In genomic region chr1:94078835-94079440, GRCm38 (mm10) we compare ENCODE assay signal across 7 mouse cellular contexts. TPM values are rescaled to one million over a fixed set of nuclear protein-coding genes. Genes with fewer than 3 reads are reported as not detected.
DNase-seq lines count a peak whose midpoint lies in the region; ATAC-seq lines count a peak whose summit lies in the region.

No protein-coding gene starts in this region.

- intact Hi-C loops in left cerebral cortex, postnatal 4 days (cut with DNase I), result loop anchor here (10.0 kb wide), 2 partner anchors 94 to 244 kb away; no protein-coding TSS in a partner anchor

- no peak overlapping the region for H3K27ac ChIP-seq in midbrain, embryonic 14.5 days (replicated peaks; ENCODE audit: low read depth, low read length)

- no peak overlapping the region for H3K4me3 ChIP-seq in midbrain, embryonic 14.5 days (replicated peaks; ENCODE audit: low read depth, low read length)

- no peaks in the 10 kb centered on the region for H3K9me3 ChIP-seq in midbrain, embryonic 14.5 days (ENCODE audit: control insufficient read depth, low read length)

- peak; percentile 90 for DNase-seq in adipocyte (ENCODE audit: low spot score)
- DNase-seq in embryo, embryonic 10 days (ENCODE audit: low spot score), result peak; percentile 87
- peak; percentile 56 to 80 for DNase-seq in gastrocnemius, postnatal 4 days (ENCODE audit: low spot score in 2 of 2)
- peak; percentile 71 for DNase-seq in kidney, adult 11 months
- DNase-seq in left cerebral cortex, postnatal 4 days, result peak; percentile 87
- peak; percentile 95 for DNase-seq in midbrain, embryonic 14.5 days
- DNase-seq in spleen, adult 18-20 months, result peak; percentile 58 to 77

- 2% methylated on average over 9 of the region's 9 CpGs for WGBS in midbrain, embryonic 14.5 days

- H3K4me2 ChIP-seq in midbrain, embryonic 14.5 days (ENCODE audit: low read length), result no peak overlapping the region

- no peak overlapping the region for H3K9ac ChIP-seq in midbrain, embryonic 14.5 days (replicated peaks; ENCODE audit: low read length)

- ATAC-seq in midbrain, embryonic 14.5 days (ENCODE audit: low FRiP score, low TSS enrichment), result peak; percentile 84

- H3K36me3 ChIP-seq in midbrain, embryonic 14.5 days (ENCODE audit: control insufficient read depth, insufficient read depth, low read length), result no peaks in the 10 kb centered on the region

- no peaks in the 10 kb centered on the region for H3K4me1 ChIP-seq in midbrain, embryonic 14.5 days (ENCODE audit: control insufficient read depth, insufficient read depth, low read length)

- H3K27me3 ChIP-seq in midbrain, embryonic 14.5 days (ENCODE audit: control insufficient read depth, insufficient read depth, low read length), result no peaks in the 10 kb centered on the region

RNA-seq across cellular contexts. Expression of gene Pdcd1, which starts 26.6 kb away (rescaled TPM):
- not detected for total RNA-seq in gastrocnemius, postnatal 4 days (2021)
- total RNA-seq in left cerebral cortex, postnatal 4 days (2021), result under 1 TPM in 1 of 2 experiments, not detected in 1; 0.30 TPM
- 0.14 TPM in 1 of 2 replicates, not detected in the other for polyA plus RNA-seq in midbrain, embryonic 14.5 days (2014; fragmentation: Nextera tagmentation; extraction: Ambion mirVana)

RNA-seq across cellular contexts. Expression of gene Neu4, which starts 58.7 kb away (rescaled TPM):
- total RNA-seq in gastrocnemius, postnatal 4 days (2021), result not detected
- 1 to 10 TPM; 1.1 to 1.3 TPM for total RNA-seq in left cerebral cortex, postnatal 4 days (2021)
- polyA plus RNA-seq in midbrain, embryonic 14.5 days (2014; fragmentation: Nextera tagmentation; extraction: Ambion mirVana), result not detected in 2 replicates
